Mouse (Mus musculus) intestine, embryonic 14.5 days (tissue): ENCODE results near the gene Tex29. TPM values are rescaled to one million over a fixed set of nuclear protein-coding genes. Genes with fewer than 3 reads are reported as not detected.

ENCODE experiments used
- polyA plus RNA-seq: library from polyadenylated mRNA; unstranded; fragments of >200 nt; fragmentation: Nextera tagmentation; extraction: Ambion mirVana; gene quantifications from 2 replicates; pipeline ENCODE4 v1.2.1, GENCODE M21; 2014

The Tex29 gene
- polyA plus RNA-seq, 1 experiment from 2014 or later: not detected

Other genes starting within 250 kb of the Tex29 start
- 103 and 119 TPM in 2 replicates for gene Ankrd10, start 204.7 kb upstream of the Tex29 start, polyA plus RNA-seq
- not detected in 2 replicates for gene 1700016D06Rik, start 139.4 kb upstream of the Tex29 start, polyA plus RNA-seq
- gene Arhgef7, start 112.8 kb upstream of the Tex29 start, polyA plus RNA-seq: 33.9 and 34.4 TPM in 2 replicates